23 mouse cellular contexts compared by ENCODE assay signal in the genomic region with DNA sequence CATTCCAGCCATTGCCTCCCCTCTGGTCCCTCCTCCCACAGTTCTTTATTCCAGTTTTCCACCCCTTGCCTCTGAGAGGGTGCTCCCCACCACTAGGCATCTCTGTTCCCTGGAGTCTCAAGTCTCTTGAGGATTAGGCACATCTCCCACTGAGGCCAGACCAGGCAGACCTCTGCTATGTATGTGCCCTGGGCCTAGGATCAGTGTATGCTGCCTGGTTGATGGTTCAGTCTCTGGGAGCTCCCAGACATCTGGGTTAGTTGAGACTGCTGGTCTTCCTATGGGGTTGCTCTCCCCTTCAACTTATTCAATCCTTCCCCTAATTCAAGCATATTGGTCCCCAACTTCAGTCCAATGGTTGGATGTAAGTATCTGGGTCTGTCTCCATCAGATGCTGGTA.
"Had no signal": no experiment of that assay in that cellular context is flagged by ENCODE, and none has a peak within 500 bp of the region (broad histone marks: within the 10 kb centered on the region; RNA-seq: fewer than 3 reads in every experiment).

No protein-coding gene starts in this region.

- H3K9ac ChIP-seq: heart, embryonic 12.5 days; hindbrain, embryonic 12.5 days; hindbrain, embryonic 14.5 days; intestine, embryonic 15.5 days; limb, embryonic 13.5 days; limb, embryonic 15.5 days; liver, embryonic 12.5 days had no signal

- H3K9me3 ChIP-seq: heart, embryonic 10.5 days; heart, embryonic 12.5 days; hindbrain, embryonic 10.5 days; hindbrain, embryonic 12.5 days; intestine, embryonic 15.5 days; limb, embryonic 13.5 days; limb, embryonic 15.5 days; liver, embryonic 12.5 days had no signal

- H3K36me3 ChIP-seq: heart, embryonic 10.5 days; heart, embryonic 12.5 days; hindbrain, embryonic 10.5 days; hindbrain, embryonic 12.5 days; intestine, embryonic 15.5 days; limb, embryonic 13.5 days; limb, embryonic 15.5 days; liver, embryonic 12.5 days had no signal

- H3K27ac ChIP-seq: gastrocnemius, adult 2 months; heart, embryonic 10.5 days; hindbrain, embryonic 12.5 days; hindbrain, embryonic 14.5 days; intestine, embryonic 15.5 days; left cerebral cortex, adult 2 months; liver, embryonic 12.5 days had no signal

- H3K4me2 ChIP-seq: heart, embryonic 12.5 days; hindbrain, embryonic 12.5 days; hindbrain, embryonic 14.5 days; intestine, embryonic 15.5 days; limb, embryonic 15.5 days; liver, embryonic 12.5 days had no signal

- H3K4me3 ChIP-seq: gastrocnemius, adult 2 months; heart, embryonic 10.5 days; heart, embryonic 12.5 days; hindbrain, embryonic 10.5 days; hindbrain, embryonic 12.5 days; intestine, embryonic 15.5 days; layer of hippocampus, adult 2 months; left cerebral cortex, adult 2 months; limb, embryonic 13.5 days; limb, embryonic 15.5 days; liver, embryonic 12.5 days had no signal

- H3K27me3 ChIP-seq: heart, embryonic 12.5 days; hindbrain, embryonic 12.5 days; intestine, embryonic 15.5 days; limb, embryonic 13.5 days; limb, embryonic 15.5 days; liver, embryonic 12.5 days had no signal

- DNase-seq: gastrocnemius, adult 2 months; gastrocnemius, postnatal 10 days; gastrocnemius, postnatal 25 days; heart, postnatal 10 days; heart, postnatal 4 days; kidney, adult 18-20 months; kidney, adult 8-10 months; kidney, postnatal 10 days; kidney, postnatal 25 days; kidney, postnatal 4 days had no signal

- ATAC-seq: inflammation-experienced regulatory T-cells, adult 6 months; intestine, embryonic 15.5 days; intestine, postnatal 0 days; liver, embryonic 12.5 days had no signal

- H3K4me1 ChIP-seq: heart, embryonic 10.5 days; heart, embryonic 12.5 days; intestine, embryonic 15.5 days; liver, embryonic 12.5 days had no signal
